Mouse (Mus musculus) kidney, adult 2 months (tissue): ENCODE measurements around the gene Ndufa4l2. TPM values are rescaled to one million over a fixed set of nuclear protein-coding genes. Genes with fewer than 3 reads are reported as not detected.

Experiments
- DNase-seq: peaks from one replicate; pipeline ENCODE4 v3.0.0; 2021
- H3K27ac ChIP-seq: fragments of 200-500 bp; 2 replicates; pipeline ENCODE4 v1.5.1; 2012; ENCODE audit warnings: low read depth, low read length, control low read depth, inconsistent platforms; ENCODE audit not compliant: insufficient read depth
- H3K27me3 ChIP-seq: fragments of 200-500 bp; replicated peaks from 2 replicates; pipeline ENCODE4 v1.6.1; 2012; ENCODE audit warnings: mild to moderate bottlenecking, moderate library complexity, low read length, inconsistent platforms; ENCODE audit not compliant: control insufficient read depth, insufficient read depth
- H3K36me3 ChIP-seq: fragments of 200-500 bp; 2 replicates; pipeline ENCODE4 v1.6.1; 2012; ENCODE audit warnings: mild to moderate bottlenecking, moderate library complexity, low read length, inconsistent platforms; ENCODE audit not compliant: control insufficient read depth, insufficient read depth
- H3K4me1 ChIP-seq: fragments of 200-500 bp; 2 replicates; pipeline ENCODE4 v1.6.1; 2011; ENCODE audit warnings: low read length; ENCODE audit not compliant: control insufficient read depth, insufficient read depth
- H3K4me3 ChIP-seq: fragments of 200-500 bp; 2 replicates; pipeline ENCODE4 v1.5.1; 2011; ENCODE audit warnings: mild to moderate bottlenecking, low read depth, low read length, control low read depth; ENCODE audit not compliant: insufficient read depth
- CTCF ChIP-seq: fragments of 200-500 bp; conservative IDR thresholded peaks from 2 replicates; pipeline ENCODE4 v1.5.1; 2011; ENCODE audit warnings: low read depth, mild to moderate bottlenecking, control low read depth, low read length, moderate library complexity, mixed read lengths; ENCODE audit not compliant: insufficient read depth, insufficient read length
- POLR2A ChIP-seq: fragments of 200-500 bp; IDR thresholded peaks from one replicate; pipeline ENCODE4 v1.6.1; 2011; ENCODE audit warnings: low read depth, low read length, control low read depth
- WGBS: fragments of 180-500 bp; shearing (Covaris S2); methylation state at CpG from one replicate; pipeline ENCODE4 v1.1.7; 2018; 5-methylcytosine and 5-hydroxymethylcytosine counted together
- polyA plus RNA-seq: library from polyadenylated mRNA; depleted of rRNA; stranded (reverse); fragments of >200 nt; gene quantifications from 2 replicates; pipeline ENCODE4 v1.2.3, GENCODE M21; 2012

The Ndufa4l2 gene
- polyA plus RNA-seq, 1 experiment: 24.4 TPM

DNA sequence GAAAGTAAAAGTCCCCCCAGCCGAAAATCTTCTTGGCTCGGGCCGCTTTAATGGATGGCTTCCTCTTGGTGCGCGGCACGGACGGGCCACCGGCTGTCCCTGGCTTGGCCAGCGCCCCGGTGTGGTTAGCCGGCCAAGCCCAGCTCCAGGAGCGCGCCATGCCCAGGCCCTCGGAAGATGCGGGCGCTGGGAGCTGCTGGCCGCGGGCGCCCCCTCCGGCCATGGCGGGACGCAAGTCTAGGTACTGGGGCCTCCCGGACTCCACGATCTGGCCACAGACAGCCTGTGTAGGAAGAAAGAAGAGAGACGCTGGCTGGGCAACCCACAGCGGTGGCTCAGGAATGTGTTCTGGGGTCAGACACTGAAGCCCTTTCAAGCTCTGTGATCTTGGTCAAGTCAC is 11.9 kb downstream of the Ndufa4l2 start:
- TF ChIP-seq POLR2A (no peak), CTCF (peak; percentile 43)
- H3K36me3 ChIP-seq: no peaks in the 10 kb centered on the region
- peak overlapping the region; percentile 0; the same call in 1 of the 2 replicates for H3K4me3 ChIP-seq
- DNase-seq: peak; percentile 76
- H3K27ac ChIP-seq: no peak overlapping the region
- 1% methylated on average over 26 of the region's 26 CpGs for WGBS
- H3K27me3 ChIP-seq: peaks cover 4% of the 10 kb centered on the region; the same call in 1 of the 2 replicates
- peaks cover 3% of the 10 kb centered on the region; the same call in 1 of the 2 replicates for H3K4me1 ChIP-seq

DNA sequence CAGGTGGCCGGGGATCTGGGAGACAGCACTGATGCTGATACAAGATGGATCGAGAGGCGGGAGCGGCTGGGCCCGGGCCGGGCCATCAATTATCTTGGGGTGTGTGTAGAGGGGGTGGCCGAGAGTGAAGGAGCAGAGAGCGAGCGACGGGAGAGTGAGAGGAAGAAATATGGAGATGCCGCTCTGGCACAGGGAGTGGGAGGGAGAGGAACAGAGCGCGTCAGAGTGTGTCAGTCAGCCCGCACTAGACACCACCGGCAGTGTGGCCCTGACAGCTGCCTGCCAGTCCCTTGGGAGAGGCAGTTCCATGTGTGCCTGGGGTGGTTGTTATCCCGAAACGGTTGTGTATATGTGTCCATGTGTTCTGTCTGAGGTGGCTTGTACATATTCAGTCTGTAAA is 12.7 kb downstream of the Ndufa4l2 start:
- Histone ChIP-seq H3K4me1 (peaks cover 3% of the 10 kb centered on the region; the same call in 1 of the 2 replicates), H3K4me3 (no peak overlapping the region), H3K27me3 (peaks cover 4% of the 10 kb centered on the region; the same call in 1 of the 2 replicates), H3K27ac (no peak overlapping the region), H3K36me3 (no peaks in the 10 kb centered on the region)
- 16% methylated on average over 17 of the region's 17 CpGs for WGBS
- no peak for DNase-seq
- no peak for TF ChIP-seq CTCF
- no peak for TF ChIP-seq POLR2A

DNA sequence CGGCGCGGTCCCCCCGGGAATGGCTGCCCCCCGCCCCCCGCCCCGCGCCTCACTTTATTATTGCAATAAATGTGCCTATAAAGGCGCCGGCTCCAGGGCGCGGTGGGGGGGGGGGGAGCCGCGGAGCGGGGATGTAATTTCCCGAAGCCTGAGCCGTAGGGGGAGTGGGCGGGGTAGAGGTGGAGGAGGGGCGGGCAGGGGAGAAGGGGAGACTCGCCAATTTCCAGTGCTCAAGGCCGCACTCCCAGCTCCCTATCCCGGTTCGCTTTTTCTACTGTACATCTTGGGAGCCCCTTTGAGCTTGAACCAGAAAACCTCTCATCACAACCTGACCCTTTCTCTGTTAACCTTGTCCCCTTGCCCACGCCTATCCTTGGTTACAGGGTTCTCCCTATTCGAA is 16.2 kb downstream of the Ndufa4l2 start:
- TF ChIP-seq POLR2A (no peak), CTCF (no peak)
- Histone ChIP-seq H3K4me1 (peaks cover 13% of the 10 kb centered on the region), H3K27me3 (peaks cover 5% of the 10 kb centered on the region; the same call in 1 of the 2 replicates), H3K36me3 (no peaks in the 10 kb centered on the region), H3K4me3 (no peak overlapping the region), H3K27ac (no peak overlapping the region)
- no peak for DNase-seq
- 2% methylated on average over 24 of the region's 25 CpGs for WGBS

DNA sequence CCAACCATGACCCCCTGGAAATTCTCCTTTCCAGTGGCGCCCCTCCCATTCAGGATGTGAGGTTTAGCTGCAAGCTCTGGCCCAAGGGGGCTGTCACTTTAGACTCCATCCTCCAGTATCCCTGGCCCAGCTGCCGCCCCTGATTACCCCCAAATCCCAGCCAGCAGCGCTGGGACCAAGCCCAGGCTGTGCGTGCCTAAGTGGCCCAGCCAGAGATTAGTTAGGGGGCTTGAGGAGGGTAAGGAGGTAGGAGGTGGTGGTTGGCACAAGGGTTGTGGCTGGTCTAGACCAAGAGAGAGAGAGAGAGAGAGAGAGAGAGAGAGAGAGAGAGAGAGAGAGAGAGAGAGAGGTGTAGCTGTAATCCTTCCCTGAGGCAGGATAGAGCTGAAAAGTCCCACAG is 16.8 kb downstream of the Ndufa4l2 start:
- H3K4me1 ChIP-seq: peaks cover 10% of the 10 kb centered on the region
- no peak for DNase-seq
- H3K4me3 ChIP-seq: no peak overlapping the region
- 18% methylated on average over 4 of the region's 4 CpGs for WGBS
- H3K27ac ChIP-seq: no peak overlapping the region
- no peaks in the 10 kb centered on the region for H3K36me3 ChIP-seq
- TF ChIP-seq POLR2A (no peak), CTCF (no peak)
- 0 out of 2 replicates have a peak, but pooled peaks cover 5% of the 10 kb centered on the region for H3K27me3 ChIP-seq

DNA sequence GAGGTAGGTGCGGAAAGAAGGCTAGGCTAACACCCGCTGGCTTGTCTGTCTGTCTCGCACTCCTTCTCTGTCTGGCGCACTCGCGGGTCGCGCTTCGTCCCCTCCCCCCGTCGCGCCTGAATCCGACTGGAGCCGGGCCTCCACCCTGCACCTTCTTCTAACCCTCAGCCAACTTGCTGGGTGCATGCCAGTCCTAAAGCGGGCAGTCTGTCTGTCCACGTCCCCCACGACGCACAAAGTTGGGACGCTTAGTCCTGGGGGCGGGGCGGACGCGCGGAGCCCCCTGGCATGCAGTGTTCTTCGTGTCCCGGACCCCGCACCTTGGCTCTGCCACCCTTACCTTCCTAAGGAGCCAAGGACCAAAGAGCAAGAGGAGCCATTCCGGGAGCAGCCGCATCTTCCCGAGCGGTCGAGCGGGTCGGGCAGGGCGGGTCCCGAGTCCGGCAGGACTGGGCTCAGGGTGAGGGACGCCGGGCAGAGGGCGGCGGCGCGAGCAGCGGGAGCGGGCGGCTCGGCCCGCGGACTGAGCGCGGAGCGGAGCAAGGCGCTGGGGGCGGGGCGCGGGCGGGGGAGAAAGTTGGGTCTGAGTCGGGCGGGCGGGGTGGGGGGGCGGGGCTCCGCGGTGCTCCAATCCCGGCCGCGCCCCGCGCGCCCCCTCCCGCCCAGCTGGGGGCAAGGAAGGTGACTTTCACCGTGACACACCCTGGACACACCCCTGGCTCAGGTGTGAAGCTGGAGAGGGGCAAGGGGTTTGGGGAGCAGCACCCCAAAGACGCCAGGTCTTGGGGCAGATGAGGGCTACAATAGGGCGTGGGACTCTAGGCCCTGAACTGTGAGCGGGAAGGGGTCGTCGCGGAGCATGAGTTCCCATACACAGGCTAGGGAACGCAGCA is 19.5 kb downstream of the Ndufa4l2 start, which contains the start of gene Nxph4:
Gene Nxph4, minus strand, starts transcription at position 524 of the 893 bp plus-strand sequence.
- WGBS: 2% methylated on average over 71 of the region's 78 CpGs
- no peak within 1 kb of the TSS for H3K27ac ChIP-seq
- H3K4me3 ChIP-seq: peak within 1 kb of the TSS; percentile 38; the same call in 1 of the 2 replicates
- peaks cover 10% of the 10 kb centered on the region for H3K4me1 ChIP-seq
- DNase-seq: peak; percentile 58
- 0 out of 2 replicates have a peak, but pooled peaks cover 5% of the 10 kb centered on the region for H3K27me3 ChIP-seq
- no peak for TF ChIP-seq CTCF
- TF ChIP-seq POLR2A: no peak
- no peaks in the 10 kb centered on the region for H3K36me3 ChIP-seq

DNA sequence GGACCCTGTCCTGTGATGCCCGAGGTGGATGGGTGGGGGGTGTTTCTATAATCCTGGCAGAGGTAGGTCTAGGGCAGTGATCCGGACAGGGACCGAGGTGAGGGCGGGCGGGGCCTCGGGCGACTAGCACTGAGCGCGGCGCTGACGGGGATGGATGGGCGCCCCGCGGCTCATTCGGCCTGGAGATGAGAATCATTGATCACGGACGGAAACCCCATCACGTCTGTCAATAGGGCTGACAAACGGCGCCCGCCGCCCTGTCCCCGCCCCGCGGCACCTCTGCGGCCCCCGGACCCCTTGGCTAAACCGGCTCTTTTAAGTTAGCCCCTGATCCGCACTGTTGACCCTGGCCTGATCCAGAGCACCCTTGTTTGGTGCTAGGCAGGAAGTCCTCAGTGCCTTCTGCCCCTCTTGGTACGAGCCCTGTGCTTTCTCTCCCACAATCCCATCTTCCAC is 20.2 kb downstream of the Ndufa4l2 start:
- WGBS: 5% methylated on average over 29 of the region's 30 CpGs
- TF ChIP-seq CTCF (no peak), POLR2A (no peak)
- 0 out of 2 replicates have a peak, but pooled peaks cover 5% of the 10 kb centered on the region for H3K27me3 ChIP-seq
- DNase-seq: no peak
- peaks cover 10% of the 10 kb centered on the region for H3K4me1 ChIP-seq
- H3K27ac ChIP-seq: no peak overlapping the region
- H3K4me3 ChIP-seq: no peak overlapping the region
- H3K36me3 ChIP-seq: no peaks in the 10 kb centered on the region
